Mouse (Mus musculus): Measurements from ENCODE around the gene Wscd1.

The Wscd1 gene

DNA sequence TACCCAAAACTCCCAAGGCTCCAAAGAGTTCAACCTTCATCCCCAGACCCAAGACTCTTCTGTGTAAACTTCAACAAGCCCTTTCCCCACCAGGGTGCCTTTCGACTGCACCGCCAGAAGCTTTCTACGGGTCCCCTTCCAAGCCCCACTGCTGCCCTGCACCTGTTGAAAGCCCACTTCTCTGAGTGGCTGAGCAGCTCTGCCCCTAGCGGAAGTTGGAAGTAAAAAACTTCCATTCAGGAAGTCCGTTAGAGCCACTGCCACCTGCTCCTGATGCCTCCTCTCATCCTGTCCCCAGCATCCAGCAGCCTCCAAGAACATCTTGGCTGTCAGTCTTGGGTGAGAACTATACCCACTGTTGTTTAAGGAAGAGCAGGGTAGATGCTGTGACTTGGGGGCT is at the start of gene Wscd1:
Wscd1 (plus strand) TSS at position 250 of the 400 bp plus-strand sequence.
- DNase-seq (ENCODE audit: low spot score in 2 of 2), result no peak

DNA sequence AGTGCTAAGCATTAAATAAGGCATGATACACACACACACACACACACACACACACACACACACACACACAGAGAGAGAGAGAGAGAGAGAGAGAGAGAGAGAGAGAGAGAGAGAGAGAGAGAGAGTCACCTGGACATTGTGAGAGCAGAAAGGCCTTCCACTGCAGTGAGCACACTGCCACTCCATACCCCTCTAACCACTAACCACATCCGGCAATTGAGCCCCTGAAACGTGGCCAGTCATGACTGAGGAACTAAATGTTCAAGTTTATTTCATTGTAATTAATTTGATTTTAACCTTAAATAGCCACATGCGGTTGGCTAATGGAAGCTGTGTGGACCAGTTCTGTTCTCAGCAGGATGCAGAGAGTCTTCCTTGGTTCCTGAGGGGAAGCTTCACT is 21.7 kb upstream of the Wscd1 start:
- no peak for DNase-seq (ENCODE audit: low spot score in 2 of 2)

DNA sequence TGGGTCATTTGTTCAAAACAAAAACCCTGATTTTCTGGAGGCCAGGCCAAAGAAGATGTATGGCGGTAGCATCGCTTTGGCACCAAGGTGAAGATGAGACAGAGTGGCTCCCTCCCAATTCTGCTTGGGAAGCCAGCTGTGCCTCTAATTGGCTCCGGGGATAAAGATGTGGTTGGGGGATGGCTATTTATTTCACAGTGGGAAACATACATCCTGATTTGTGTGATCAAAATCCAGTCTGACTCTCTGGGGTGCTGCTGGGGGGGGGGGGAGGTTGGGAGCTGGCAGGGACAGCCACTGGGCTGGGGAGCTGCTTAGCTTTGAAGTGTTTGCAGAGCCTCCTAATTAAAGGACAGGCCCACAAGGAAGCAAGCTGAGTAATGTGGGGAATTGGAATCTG is 20.4 kb upstream of the Wscd1 start:
- no peak for DNase-seq (ENCODE audit: low spot score in 2 of 2)

DNA sequence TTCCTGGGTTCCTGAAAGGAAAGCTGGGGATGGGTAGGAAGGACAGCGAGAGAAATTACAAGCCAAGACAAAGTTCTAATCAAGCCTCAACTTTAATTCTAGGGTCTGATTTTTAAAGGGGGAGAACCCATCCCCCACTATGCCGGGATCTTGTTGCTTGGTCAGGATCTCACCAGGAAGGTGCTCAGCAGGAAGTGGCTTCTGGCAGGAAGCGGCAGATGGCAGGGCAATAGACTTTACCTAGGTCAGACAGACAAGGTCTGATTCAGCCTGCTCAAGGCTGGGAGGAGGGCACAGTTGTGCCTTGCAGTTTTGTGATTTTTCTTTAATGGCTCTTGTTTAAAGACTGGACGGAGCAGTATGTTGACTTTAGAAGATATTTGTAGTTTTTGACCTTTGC is 15.9 kb upstream of the Wscd1 start:
- DNase-seq (ENCODE audit: low spot score in 2 of 2), result no peak

DNA sequence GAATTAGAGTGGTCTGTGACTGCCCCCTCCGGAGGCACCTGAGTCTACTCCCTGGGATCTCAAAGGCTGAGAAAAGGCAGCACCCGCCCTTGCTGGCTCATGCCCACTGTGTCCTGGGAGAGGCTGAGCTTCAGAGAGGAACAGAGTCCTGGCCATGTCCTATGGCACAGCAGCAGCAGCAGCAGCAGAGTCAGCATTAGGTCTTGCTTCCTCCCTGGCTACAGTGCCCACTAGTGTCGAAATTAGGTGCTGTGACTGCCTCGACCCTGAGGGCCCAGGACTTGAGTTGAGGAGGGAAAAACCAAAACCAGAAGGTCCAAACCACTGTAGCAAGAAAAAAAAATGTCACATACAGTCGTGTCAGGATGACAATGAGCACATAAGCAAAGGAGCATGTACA is 12.6 kb upstream of the Wscd1 start:
- no peak for DNase-seq (ENCODE audit: low spot score in 2 of 2)

DNA sequence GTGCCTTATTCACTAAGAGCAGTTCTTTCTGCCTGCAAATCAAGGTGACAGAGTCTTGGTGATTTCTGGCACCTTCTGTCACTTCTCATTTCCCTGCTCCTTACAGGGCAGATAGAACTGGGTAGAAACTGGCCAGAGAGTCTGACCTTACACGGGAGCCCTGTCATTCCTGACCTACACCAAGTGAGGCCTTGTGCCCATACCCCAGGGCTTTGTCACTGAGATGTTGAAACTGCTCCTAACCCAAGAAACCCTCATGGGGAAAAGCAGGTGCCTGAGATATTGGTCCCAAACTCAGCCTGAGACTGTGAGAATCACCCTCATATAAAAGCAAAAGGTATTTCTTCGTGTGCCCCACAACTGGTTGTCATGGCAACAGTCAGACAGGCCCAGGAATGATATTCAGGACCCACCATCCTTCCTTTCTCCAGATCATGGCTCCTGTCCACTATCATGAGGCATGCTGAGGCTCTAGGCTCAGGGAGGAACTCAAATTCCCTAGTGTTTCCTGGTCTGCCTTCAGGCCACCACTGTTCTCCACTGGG is 11.1 kb upstream of the Wscd1 start:
- DNase-seq (ENCODE audit: low spot score in 2 of 2), result no peak

- DNase-seq (ENCODE audit: low spot score in 2 of 2), result peak; percentile 44 to 45
These were observed 3.8 kb upstream of the Wscd1 start for GRCm38 (mm10) chr11:71745875-71746274.

DNA sequence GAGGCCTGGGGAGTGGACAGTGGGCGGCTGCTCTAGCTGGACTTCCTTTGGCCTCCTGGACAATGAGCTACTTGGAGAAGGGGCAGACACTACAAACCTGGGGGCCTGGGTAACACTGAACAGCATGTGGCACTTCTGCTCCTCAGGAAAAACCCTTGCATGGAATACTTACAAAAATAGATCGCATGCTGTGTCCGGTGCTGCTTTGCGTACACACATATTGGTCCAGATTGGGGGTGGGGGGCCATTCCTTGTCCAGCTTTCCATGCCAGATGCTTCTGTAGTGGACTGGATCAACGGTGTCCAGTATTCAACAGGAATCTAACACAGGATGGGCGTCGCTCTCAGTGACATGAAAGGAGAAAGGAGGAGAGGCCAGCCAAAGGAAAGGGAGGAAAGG is 2.0 kb upstream of the Wscd1 start:
- no peak for DNase-seq (ENCODE audit: low spot score in 2 of 2)

- peak; percentile 69 to 74 for DNase-seq (ENCODE audit: low spot score in 2 of 2)
These were observed 934 bp downstream of the Wscd1 start for GRCm38 (mm10) chr11:71750534-71751173.

DNA sequence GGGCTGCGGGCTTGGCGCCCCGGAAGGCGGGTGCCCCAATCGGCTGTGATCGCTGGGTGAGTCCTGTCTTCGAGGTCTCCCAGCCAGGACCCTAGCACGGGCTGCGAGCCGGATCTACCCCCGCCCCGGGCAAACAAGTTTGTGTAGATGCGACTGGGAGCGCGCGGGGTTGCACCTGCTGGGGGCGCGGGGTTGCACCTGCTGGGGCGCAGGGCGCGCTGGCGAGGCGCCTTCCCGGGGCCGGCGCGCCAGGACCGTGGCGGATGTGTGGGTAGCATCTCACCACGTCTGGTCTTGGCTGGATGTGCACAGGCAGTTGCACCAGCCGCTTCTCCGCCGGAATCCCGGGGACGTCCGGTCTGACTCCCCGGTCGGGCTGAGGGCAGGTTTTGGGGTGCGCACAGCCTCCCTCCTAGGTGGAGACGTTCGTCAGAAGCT is 1.5 kb downstream of the Wscd1 start:
- DNase-seq (ENCODE audit: low spot score in 2 of 2), result no peak

DNA sequence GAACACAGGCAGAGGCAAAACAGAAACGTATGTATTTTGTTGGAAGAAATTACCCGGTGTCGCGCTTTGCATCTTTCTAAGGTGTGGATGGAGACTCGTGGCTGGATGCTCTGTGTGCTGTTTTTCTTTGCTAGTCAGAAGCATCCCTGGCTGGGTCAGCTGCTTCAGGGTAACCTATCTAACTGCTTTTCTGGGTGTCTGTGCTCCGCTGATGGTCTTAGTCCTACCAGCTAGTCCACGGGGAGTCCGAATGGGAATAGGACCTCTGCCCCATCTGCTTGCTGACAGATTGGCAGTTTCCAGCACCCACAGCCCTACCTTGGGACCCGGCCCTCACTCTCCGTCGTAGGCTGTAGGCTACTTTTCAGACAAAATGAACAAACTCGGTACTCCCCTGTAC is 2.0 kb downstream of the Wscd1 start:
- DNase-seq (ENCODE audit: low spot score in 2 of 2), result no peak

DNA sequence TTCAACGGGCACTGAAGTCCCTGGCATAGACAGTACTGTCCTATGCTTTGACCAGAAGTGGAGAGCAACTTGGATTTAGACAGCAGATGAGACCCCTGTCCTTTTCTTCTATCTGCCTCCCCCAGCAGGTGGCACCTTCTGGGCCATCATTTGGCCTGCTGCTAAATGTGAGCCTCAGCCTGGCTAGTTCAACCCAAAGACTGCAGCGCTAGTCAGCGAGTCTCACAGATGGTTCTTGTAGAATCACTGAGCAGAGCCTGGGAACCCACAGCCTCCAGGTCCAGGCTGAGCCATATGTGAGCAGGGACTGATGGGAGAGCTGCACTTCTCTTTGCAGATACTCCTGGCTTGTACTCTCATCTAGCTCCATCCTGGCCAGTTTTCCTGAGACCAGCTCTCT is 2.9 kb downstream of the Wscd1 start:
- DNase-seq (ENCODE audit: low spot score in 2 of 2), result no peak

- no peak for DNase-seq (ENCODE audit: low spot score in 2 of 2)
These were observed 5.4 kb downstream of the Wscd1 start for GRCm38 (mm10) chr11:71755115-71755514.

DNA sequence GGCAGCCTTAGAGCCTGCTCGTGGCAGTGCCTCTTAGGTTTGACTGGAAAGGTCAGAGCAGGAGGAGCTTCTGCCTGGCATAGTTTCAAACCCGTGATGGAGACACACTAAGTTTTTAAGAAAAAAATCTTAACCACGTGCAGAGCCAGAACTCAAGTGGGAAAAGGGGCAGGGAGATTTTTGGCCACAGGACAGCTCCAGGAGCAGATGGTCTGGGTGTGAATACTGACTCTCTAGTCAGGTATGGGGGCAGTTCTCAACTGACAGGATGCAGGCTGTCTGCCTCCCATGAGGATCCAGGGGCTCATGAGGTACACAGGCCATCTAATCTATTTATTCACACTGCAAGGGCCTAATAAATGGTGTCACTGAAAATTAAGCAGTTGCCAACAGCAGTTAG is 6.6 kb downstream of the Wscd1 start:
- DNase-seq (ENCODE audit: low spot score in 2 of 2), result no peak

- peak; percentile 64 to 68 for DNase-seq (ENCODE audit: low spot score in 2 of 2)
These were observed 8.7 kb downstream of the Wscd1 start for GRCm38 (mm10) chr11:71758211-71759110.

- DNase-seq (ENCODE audit: low spot score in 2 of 2), result no peak
These were observed 11.3 kb downstream of the Wscd1 start for GRCm38 (mm10) chr11:71760991-71761390.

DNA sequence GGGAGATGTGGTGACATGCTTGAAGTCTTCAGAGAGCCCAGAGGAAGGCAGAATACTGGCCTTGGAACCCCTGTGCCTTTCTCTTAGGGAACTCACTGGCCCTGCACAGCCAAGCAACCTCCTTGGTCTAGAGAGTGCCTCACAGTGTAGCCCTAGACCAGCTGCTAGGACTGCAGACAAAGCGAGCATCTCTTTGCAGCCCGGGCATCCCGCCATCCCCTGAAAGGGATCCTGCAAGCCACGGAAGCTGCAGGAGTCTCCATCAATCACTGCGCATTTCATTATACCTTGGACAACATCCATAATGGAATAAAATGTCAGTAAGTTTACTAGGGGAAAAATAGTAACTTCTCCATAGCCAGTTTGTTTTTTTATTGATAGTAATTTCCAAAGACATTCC is 13.4 kb downstream of the Wscd1 start:
- peak in 1 of 2 experiments; percentile 44 for DNase-seq (ENCODE audit: low spot score in 2 of 2)

DNA sequence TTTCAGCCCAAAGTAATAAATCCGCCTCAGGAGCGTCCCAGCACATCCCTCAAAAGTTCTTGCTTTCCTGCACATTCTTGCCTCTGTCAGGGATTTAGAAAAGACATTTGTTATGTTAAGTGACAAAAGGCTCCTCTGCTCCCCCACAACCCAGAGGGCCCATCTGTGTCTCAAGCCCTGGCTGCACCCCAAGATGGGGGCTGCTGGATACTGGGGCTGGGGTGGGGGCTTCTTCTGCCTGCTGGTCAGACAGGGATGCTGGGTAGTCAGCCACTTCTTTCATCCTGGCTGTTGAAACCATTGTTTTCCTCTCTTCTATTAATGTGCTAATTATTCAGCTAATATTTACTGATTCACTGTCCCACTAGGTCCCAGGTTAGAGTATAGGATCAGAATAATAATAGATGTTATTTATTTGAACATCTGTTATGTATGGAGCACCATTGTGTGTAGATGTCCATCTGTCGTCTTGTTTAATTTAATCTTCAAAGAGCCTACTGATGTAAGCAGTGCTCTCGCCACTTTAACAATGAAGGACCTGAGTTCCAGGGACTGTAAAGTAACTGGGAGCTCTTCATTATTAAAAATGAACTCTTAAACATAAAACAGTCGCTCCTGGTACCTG is 14.0 kb downstream of the Wscd1 start:
- no peak for DNase-seq (ENCODE audit: low spot score in 2 of 2)

- DNase-seq (ENCODE audit: low spot score in 2 of 2), result no peak
These were observed 15.0 kb downstream of the Wscd1 start for GRCm38 (mm10) chr11:71764743-71765142.

- no peak for DNase-seq (ENCODE audit: low spot score in 2 of 2)
These were observed 15.6 kb downstream of the Wscd1 start for GRCm38 (mm10) chr11:71765335-71765734.

- DNase-seq (ENCODE audit: low spot score in 2 of 2), result no peak
These were observed 16.7 kb downstream of the Wscd1 start for GRCm38 (mm10) chr11:71766380-71766779.

GRCm38 (mm10) chr11:71767726-71768125 is 18.0 kb downstream of the Wscd1 start:
- DNase-seq (ENCODE audit: low spot score in 2 of 2), result no peak

Data from right cerebral cortex, postnatal 36 days (tissue).